Mouse (Mus musculus) heart, adult 2 months (tissue): ENCODE results near the gene Sbf2.

Experiments
- CTCF ChIP-seq: fragments of 200-600 bp; IDR thresholded peaks from 2 replicates; pipeline ENCODE4 v1.8.1; 2022; ENCODE audit warnings: antibody characterized with exemption, mild to moderate bottlenecking, moderate library complexity
- EP300 ChIP-seq: fragments of 200-500 bp; IDR thresholded peaks from 2 replicates; pipeline ENCODE4 v1.6.1; 2011; ENCODE audit warnings: low read depth, low read length, control low read depth; ENCODE audit not compliant: insufficient read depth
- POLR2A ChIP-seq: fragments of 200-500 bp; IDR thresholded peaks from 2 replicates; pipeline ENCODE4 v1.6.1; 2011; ENCODE audit warnings: mild to moderate bottlenecking, low read depth, low read length, control low read depth; ENCODE audit not compliant: insufficient read depth

DNA sequence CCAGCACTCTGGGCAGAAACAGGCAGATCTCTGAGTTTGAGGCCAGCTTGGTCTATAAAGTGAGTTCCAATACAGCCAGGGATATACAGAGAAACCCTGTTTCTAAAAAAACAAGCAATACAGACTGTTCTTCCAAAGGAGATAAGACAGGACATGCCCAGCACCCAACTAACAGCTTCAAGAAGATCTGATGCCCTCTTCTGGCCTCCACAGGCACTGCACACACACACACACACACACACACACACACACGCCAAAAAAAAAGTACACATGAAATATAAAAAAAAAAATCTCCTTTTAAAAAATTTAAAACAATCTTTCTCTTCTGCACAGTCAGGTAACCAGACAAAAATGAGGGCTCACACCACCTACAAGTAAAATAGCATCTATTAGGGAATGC, 7.8 kb downstream of the Sbf2 start:
- TF ChIP-seq CTCF (no peak), EP300 (no peak), POLR2A (no peak)
